Mouse (Mus musculus): Measurements from ENCODE around the gene Srpk1. TPM values are rescaled to one million over a fixed set of nuclear protein-coding genes. Genes with fewer than 3 reads are reported as not detected.
A peak's percentile ranks its signal among the peaks of the same experiment; 100 is the strongest.

The Srpk1 gene
- total RNA-seq, 2 experiments from 2014 or later = 106 to 108 TPM

DNA sequence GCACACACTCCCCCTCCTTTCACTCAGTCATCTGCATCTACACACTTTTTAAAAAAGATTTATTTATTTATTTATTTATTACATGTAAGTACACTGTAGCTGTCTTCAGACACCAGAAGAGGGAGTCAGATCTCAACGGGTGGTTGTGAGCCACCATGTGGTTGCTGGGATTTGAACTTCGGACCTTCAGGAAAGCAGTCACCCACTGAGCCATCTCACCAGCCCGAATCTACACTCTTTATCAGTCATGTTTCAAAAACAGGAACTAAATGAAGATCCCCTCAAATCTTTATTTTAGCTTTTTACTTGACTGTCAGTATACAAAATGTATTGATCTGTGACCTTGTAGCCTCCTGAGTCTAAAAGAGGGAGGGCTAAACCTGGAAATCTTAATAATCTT, 13.0 kb downstream of the Srpk1 start:
- H3K4me3 ChIP-seq = no peak overlapping the region
- intact Hi-C loops (cut with DNase I) = no loop called here
- no peak; the same call in 1 of the 2 replicates for TF ChIP-seq CTCF (IDR thresholded peaks at IDR 0.05)
- DNase-seq (ENCODE audit: extremely low spot score in 1 of 2, low spot score in 2 of 2) = no peak
- H3K27ac ChIP-seq = no peak overlapping the region

DNA sequence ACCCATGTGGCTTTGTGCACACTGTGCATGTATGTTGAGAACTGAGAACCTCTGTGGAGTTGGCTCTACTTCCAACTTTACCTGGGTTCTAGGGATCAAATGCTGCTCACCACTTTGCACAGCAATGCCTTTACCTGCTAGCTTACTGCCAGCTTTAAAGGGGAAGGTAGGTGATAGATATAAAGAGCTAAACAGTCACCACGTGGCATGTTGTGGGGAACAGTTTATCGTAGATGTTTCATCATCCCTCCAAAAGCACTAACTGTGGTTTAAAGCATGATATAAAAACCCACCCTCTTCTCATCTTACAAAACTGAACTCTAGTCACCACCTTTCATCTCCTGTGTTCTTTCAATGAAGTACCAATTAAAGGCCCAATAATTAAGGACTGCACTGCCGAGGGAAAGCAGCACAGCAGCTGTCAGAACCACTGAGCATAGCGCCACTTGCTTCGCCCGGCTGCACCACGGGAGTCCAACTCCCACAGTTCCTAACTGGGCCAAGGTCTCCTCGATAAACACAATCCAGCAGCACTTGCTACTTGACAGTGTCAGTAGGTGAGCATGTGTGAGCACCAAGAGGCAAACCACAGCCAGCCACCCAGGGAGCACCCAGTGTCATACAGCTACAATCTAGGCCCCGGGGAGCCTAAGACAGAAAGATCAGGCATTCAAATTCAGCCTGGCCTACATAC, 20.8 kb downstream of the Srpk1 start:
- intact Hi-C loops (cut with DNase I) = no loop called here
- no peak for TF ChIP-seq CTCF (IDR thresholded peaks at IDR 0.05)
- no peak overlapping the region for H3K27ac ChIP-seq
- DNase-seq (ENCODE audit: extremely low spot score in 1 of 2, low spot score in 2 of 2) = no peak
- no peak overlapping the region for H3K4me3 ChIP-seq

DNA sequence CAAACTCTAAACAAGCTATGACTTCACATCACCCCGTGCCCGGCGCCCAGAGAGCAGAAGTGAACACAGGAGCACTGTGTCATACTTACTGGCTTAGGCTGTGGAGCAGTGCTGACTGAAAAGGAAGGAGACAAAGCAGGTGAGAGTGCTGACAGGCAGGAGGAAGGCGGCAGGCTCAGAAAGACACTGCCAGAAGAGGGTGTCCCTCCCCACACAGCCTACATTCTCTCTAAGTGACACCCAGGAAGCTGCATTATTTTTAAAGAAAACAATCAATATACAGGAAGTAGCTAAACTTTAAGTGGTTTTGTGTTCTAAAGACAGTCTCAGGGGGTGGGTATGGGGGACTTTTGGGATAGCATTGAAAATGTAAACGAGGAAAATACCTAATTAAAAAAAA, 21.7 kb downstream of the Srpk1 start:
- DNase-seq (ENCODE audit: extremely low spot score in 1 of 2, low spot score in 2 of 2) = no peak
- Histone ChIP-seq H3K4me3 (no peak overlapping the region), H3K27ac (no peak overlapping the region)
- no peak for TF ChIP-seq CTCF (IDR thresholded peaks at IDR 0.05)
- intact Hi-C loops (cut with DNase I) = no loop called here

DNA sequence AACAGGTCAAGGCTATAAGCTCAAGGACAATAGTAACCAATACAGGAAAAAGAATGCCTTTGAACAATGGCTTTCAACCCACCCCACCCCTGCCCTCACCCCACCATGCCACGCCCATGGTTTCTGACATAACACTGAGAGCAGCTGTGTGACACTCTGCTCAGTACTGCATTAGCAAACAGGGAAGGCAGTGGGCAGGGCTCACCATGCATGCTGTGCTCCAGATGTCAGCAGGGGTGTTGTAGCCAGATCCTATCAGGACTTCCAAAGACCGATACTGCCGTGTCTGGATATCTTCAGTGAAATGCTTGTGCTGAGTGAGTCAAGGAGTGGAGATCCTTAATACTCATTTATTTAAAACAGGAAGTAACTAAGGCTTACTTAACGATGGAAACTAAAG, 28.5 kb downstream of the Srpk1 start:
- Histone ChIP-seq H3K27ac (no peak overlapping the region), H3K4me3 (no peak overlapping the region)
- intact Hi-C loops (cut with DNase I) = loop anchor here (1.0 kb wide), 1 partner anchor 54 kb away; no protein-coding TSS in a partner anchor
- no peak for TF ChIP-seq CTCF (IDR thresholded peaks at IDR 0.05)
- no peak for DNase-seq (ENCODE audit: extremely low spot score in 1 of 2, low spot score in 2 of 2)

DNA sequence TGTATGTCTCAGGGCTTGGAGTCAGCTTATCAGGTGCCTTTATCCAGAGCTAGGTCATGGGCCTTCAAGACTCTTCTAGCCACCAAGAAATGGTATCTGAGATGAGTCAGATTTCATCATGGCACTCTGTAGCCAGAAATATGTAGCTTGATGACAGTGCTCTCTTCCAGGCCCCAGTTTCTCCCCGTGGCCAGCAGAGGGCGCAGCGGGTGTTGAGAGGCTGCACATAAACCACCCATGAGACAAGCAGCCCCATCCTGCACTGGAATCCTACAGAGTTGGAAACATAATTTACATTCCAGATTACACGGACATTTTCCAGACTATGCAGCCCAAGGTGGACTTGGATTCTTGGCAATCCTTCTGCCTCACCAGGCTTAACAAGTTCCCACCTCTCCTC, 29.5 kb downstream of the Srpk1 start:
- peak; percentile 74 to 84 for DNase-seq (ENCODE audit: extremely low spot score in 1 of 2, low spot score in 2 of 2)
- TF ChIP-seq CTCF (IDR thresholded peaks at IDR 0.05) = peak; percentile 95
- intact Hi-C loops (cut with DNase I) = loop anchor here (1.0 kb wide), 1 partner anchor 55 kb away; no protein-coding TSS in a partner anchor
- H3K27ac ChIP-seq = no peak overlapping the region
- no peak overlapping the region for H3K4me3 ChIP-seq

DNA sequence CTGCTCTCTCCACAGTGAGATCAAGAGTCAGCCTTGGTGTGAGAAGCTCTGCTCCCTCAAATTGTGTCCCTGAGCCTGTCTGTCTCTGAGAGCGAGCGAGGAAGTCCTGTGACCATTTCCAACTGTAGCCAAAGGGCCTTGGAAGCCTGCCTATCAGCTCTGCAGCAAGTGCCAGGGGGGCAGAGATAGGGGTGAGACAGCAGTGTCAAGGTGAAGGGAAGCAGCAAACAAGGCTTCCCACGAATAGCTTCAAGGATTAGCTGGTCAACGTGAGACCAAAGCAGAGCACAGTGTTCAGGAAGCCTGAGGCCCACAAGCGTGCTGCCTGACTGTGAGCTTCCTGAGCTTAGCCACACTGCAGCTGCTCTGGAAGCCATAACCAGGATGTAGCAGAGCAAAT, 31.0 kb downstream of the Srpk1 start:
- H3K27ac ChIP-seq = no peak overlapping the region
- no peak for TF ChIP-seq CTCF (IDR thresholded peaks at IDR 0.05)
- DNase-seq (ENCODE audit: extremely low spot score in 1 of 2, low spot score in 2 of 2) = no peak
- intact Hi-C loops (cut with DNase I) = no loop called here
- no peak overlapping the region for H3K4me3 ChIP-seq

DNA sequence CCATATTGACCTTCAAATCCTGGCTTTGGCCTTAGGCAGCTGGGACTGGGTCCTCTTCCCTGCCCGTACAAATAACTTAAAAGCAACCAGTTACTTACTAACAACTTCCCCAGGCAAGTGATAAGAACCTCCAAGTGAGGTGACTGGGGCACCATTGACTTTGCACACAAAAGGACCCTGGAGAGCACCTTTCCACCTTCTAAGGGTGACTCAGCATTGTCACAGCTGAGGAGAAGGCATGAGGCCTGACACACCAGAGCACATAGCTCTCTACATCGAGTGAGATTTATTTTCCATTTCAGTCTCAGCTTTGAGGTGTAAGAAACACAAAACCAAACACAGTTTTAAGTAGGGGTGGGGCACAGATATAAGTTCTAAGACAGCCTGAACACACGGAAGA, 31.9 kb downstream of the Srpk1 start:
- TF ChIP-seq CTCF (IDR thresholded peaks at IDR 0.05) = no peak
- DNase-seq (ENCODE audit: extremely low spot score in 1 of 2, low spot score in 2 of 2) = no peak
- Histone ChIP-seq H3K27ac (no peak overlapping the region), H3K4me3 (no peak overlapping the region)
- intact Hi-C loops (cut with DNase I) = no loop called here

- H3K4me3 ChIP-seq = no peak overlapping the region
- intact Hi-C loops (cut with DNase I) = no loop called here
These were observed 33.9 kb downstream of the Srpk1 start for GRCm38 (mm10) chr17:28588591-28588990.

GRCm38 (mm10) chr17:28586509-28586908, 36.0 kb downstream of the Srpk1 start:
- intact Hi-C loops (cut with DNase I) = no loop called here
- no peak for TF ChIP-seq CTCF (IDR thresholded peaks at IDR 0.05)
- Histone ChIP-seq H3K4me3 (no peak overlapping the region), H3K27ac (no peak overlapping the region)
- DNase-seq (ENCODE audit: extremely low spot score in 1 of 2, low spot score in 2 of 2) = no peak

More at GRCm38 (mm10) chr17:28588591-28588990, 33.9 kb downstream of the Srpk1 start:
- TF ChIP-seq CTCF (IDR thresholded peaks at IDR 0.05) = no peak
- DNase-seq (ENCODE audit: extremely low spot score in 1 of 2, low spot score in 2 of 2) = no peak
- no peak overlapping the region for H3K27ac ChIP-seq

- no peak overlapping the region for H3K4me3 ChIP-seq
- intact Hi-C loops (cut with DNase I) = no loop called here
- TF ChIP-seq CTCF (IDR thresholded peaks at IDR 0.05) = peak; percentile 24
- H3K27ac ChIP-seq = no peak overlapping the region
- DNase-seq (ENCODE audit: extremely low spot score in 1 of 2, low spot score in 2 of 2) = no peak
These were observed 41.5 kb downstream of the Srpk1 start for GRCm38 (mm10) chr17:28581056-28581455.

DNA sequence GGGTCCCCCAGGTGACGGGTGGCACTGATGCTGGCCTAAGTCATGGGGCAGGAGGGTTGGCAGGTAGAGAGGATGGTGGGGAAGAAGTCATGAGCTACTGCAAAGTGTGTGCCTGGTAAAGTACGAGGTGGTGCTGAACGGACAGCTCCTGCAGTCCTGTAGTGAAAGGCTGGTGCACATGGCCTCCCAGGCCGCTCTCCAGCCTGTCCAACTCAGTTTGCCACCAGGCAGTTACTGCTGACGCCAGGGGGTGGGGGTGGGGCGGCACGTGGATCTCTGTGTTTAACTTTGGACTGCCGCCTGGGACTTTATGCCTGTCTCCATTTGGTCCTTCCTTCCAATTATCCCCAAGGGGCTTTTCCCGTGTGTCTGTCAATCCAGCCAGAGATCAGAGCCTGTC, 42.1 kb downstream of the Srpk1 start:
- TF ChIP-seq CTCF (IDR thresholded peaks at IDR 0.05) = no peak
- intact Hi-C loops (cut with DNase I) = no loop called here
- no peak overlapping the region for H3K4me3 ChIP-seq
- DNase-seq (ENCODE audit: extremely low spot score in 1 of 2, low spot score in 2 of 2) = no peak
- no peak overlapping the region for H3K27ac ChIP-seq

DNA sequence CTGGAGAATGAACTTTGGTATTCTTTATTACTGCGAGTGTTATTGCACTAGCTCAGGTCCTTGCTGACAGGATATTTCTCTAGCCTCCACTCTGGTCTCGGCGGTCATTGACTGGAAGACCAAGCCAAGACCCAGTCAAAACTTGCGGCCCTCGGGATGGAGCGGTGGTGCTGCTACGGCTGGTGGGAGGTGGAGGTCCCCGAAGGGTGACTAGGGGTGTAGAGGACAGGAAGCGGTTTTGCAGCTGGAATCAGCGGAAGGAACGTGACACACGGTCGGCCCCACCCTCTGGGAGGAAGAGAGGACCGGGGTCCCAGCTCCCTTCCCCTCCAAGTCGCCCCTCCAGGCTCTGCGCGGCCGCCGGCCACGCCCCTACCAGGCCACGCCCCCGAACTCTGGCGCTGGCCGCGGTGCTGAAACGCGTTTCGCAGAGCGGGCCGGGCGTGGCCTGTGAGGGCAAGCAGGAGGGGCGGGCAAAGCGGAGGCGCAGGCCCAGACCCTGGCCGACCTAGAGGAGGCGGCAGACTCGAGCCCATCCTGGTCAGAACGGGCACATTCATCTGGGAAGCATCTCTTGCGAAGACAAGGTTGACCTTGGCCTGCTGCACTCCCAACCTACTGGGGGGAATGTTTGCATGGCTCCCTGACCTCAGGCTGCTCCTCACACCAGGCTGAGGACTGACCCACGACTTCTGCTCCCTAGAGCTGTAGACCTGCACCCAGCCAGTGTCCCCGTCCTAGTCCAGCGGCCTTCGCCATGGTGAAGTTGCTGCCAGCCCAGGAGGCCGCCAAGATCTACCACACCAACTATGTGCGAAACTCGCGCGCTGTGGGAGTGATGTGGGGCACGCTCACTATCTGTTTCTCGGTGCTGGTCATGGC, 47.0 kb downstream of the Srpk1 start, which contains the start of gene Lhfpl5:
Lhfpl5 (plus strand) TSS at position 398 of the 882 bp plus-strand sequence.
- Histone ChIP-seq H3K27ac (no peak within 1 kb of the TSS), H3K4me3 (peak within 1 kb of the TSS; percentile 23)
- intact Hi-C loops (cut with DNase I) = no loop called here
- DNase-seq (ENCODE audit: extremely low spot score in 1 of 2, low spot score in 2 of 2) = peak in 1 of 2 experiments; percentile 24
- no peak for TF ChIP-seq CTCF (IDR thresholded peaks at IDR 0.05)

Measured in left cerebral cortex, adult 2 months (tissue).